Mouse (Mus musculus): Measurements from ENCODE around the gene Emd. TPM values are rescaled to one million over a fixed set of nuclear protein-coding genes. Genes with fewer than 3 reads are reported as not detected.
"Not testable (repeated sequence)": the region's sequence is repeated elsewhere in the genome, so short reads cannot be mapped to it uniquely, and the experiment has no call there.

The Emd gene
- polyA plus RNA-seq (2015; fragmentation: Nextera tagmentation; extraction: Ambion mirVana) = 17.7 and 18.1 TPM in 2 replicates

GRCm38 (mm10) chrX:74254153-74254887, at the start of gene Emd:
Gene Emd, plus strand, starts transcription at chrX:74254687.
- Histone ChIP-seq H3K4me2 (replicated peaks) (peak within 1 kb of the TSS; percentile 63), H3K36me3 (0 out of 2 replicates have a peak, but pooled peaks cover 3% of the 10 kb centered on the region), H3K27ac (replicated peaks) (peak within 1 kb of the TSS; percentile 92), H3K4me1 (peaks cover 14% of the 10 kb centered on the region), H3K9ac (replicated peaks) (peak within 1 kb of the TSS; percentile 73), H3K9me3 (no peaks in the 10 kb centered on the region), H3K4me3 (peak within 1 kb of the TSS; percentile 58), H3K27me3 (no peaks in the 10 kb centered on the region)
- 24% methylated on average over 39 of the region's 39 CpGs for WGBS
- ATAC-seq (replicated peaks) = peak; percentile 97

GRCm38 (mm10) chrX:74218496-74218895, 36.0 kb upstream of the Emd start:
- Histone ChIP-seq H3K4me1 (no peaks in the 10 kb centered on the region), H3K4me2 (replicated peaks) (no peak overlapping the region), H3K4me3 (no peak overlapping the region), H3K9ac (replicated peaks) (no peak overlapping the region), H3K36me3 (peaks cover 13% of the 10 kb centered on the region), H3K27ac (replicated peaks) (no peak overlapping the region), H3K9me3 (no peaks in the 10 kb centered on the region), H3K27me3 (no peaks in the 10 kb centered on the region)
- ATAC-seq (replicated peaks) = no peak
- WGBS = 90% methylated on average over 4 of the region's 4 CpGs

- H3K4me1 ChIP-seq = no peaks in the 10 kb centered on the region
- no peak overlapping the region for H3K27ac ChIP-seq (replicated peaks)
- no peak overlapping the region for H3K4me2 ChIP-seq (replicated peaks)
- H3K4me3 ChIP-seq = no peak overlapping the region
- no peaks in the 10 kb centered on the region for H3K9me3 ChIP-seq
- H3K9ac ChIP-seq (replicated peaks) = no peak overlapping the region
- WGBS = 66% methylated on average over 13 of the region's 13 CpGs
- H3K36me3 ChIP-seq = peaks cover 19% of the 10 kb centered on the region
- ATAC-seq (replicated peaks) = no peak
- no peaks in the 10 kb centered on the region for H3K27me3 ChIP-seq
Measured at GRCm38 (mm10) chrX:74219449-74219848, 35.0 kb upstream of the Emd start.

GRCm38 (mm10) chrX:74220099-74220498, 34.4 kb upstream of the Emd start:
- H3K27ac ChIP-seq (replicated peaks); ATAC-seq (replicated peaks); H3K9ac ChIP-seq (replicated peaks); H3K4me3 ChIP-seq; H3K9me3 ChIP-seq; H3K4me2 ChIP-seq (replicated peaks); H3K4me1 ChIP-seq; H3K27me3 ChIP-seq: not testable (repeated sequence)
- 47% methylated on average over 1 of the region's 1 CpGs for WGBS
- H3K36me3 ChIP-seq = peaks cover 25% of the 10 kb centered on the region

GRCm38 (mm10) chrX:74230038-74230437, 24.4 kb upstream of the Emd start:
- H3K9ac ChIP-seq (replicated peaks) = no peak overlapping the region
- H3K4me1 ChIP-seq = no peaks in the 10 kb centered on the region
- WGBS = 67% methylated on average over 1 of the region's 1 CpGs
- no peak for ATAC-seq (replicated peaks)
- no peaks in the 10 kb centered on the region for H3K9me3 ChIP-seq
- H3K4me2 ChIP-seq (replicated peaks) = no peak overlapping the region
- no peak overlapping the region for H3K4me3 ChIP-seq
- H3K27ac ChIP-seq (replicated peaks) = no peak overlapping the region
- H3K27me3 ChIP-seq = no peaks in the 10 kb centered on the region
- peaks cover 96% of the 10 kb centered on the region for H3K36me3 ChIP-seq

- no peak overlapping the region for H3K4me2 ChIP-seq (replicated peaks)
- 94% methylated on average over 5 of the region's 5 CpGs for WGBS
- H3K4me3 ChIP-seq = no peak overlapping the region
Measured at GRCm38 (mm10) chrX:74233196-74233595, 21.3 kb upstream of the Emd start.

GRCm38 (mm10) chrX:74240332-74240731, 14.2 kb upstream of the Emd start:
- Histone ChIP-seq H3K4me3 (no peak overlapping the region), H3K27me3 (no peaks in the 10 kb centered on the region), H3K4me2 (replicated peaks) (no peak overlapping the region), H3K36me3 (peaks cover 67% of the 10 kb centered on the region), H3K9ac (replicated peaks) (no peak overlapping the region), H3K27ac (replicated peaks) (no peak overlapping the region), H3K9me3 (no peaks in the 10 kb centered on the region), H3K4me1 (peaks cover 16% of the 10 kb centered on the region)
- ATAC-seq (replicated peaks) = no peak
- WGBS = 94% methylated on average over 4 of the region's 4 CpGs

More at GRCm38 (mm10) chrX:74233196-74233595, 21.3 kb upstream of the Emd start:
- Histone ChIP-seq H3K9me3 (no peaks in the 10 kb centered on the region), H3K36me3 (peaks cover 87% of the 10 kb centered on the region), H3K4me1 (no peaks in the 10 kb centered on the region), H3K27me3 (no peaks in the 10 kb centered on the region), H3K27ac (replicated peaks) (no peak overlapping the region), H3K9ac (replicated peaks) (no peak overlapping the region)
- no peak for ATAC-seq (replicated peaks)

GRCm38 (mm10) chrX:74243396-74243795, 11.1 kb upstream of the Emd start:
- WGBS = 88% methylated on average over 2 of the region's 2 CpGs
- Histone ChIP-seq H3K4me3 (peak overlapping the region; percentile 62), H3K27me3 (no peaks in the 10 kb centered on the region), H3K4me2 (replicated peaks) (peak overlapping the region; percentile 56), H3K36me3 (peaks cover 45% of the 10 kb centered on the region), H3K9ac (replicated peaks) (no peak overlapping the region), H3K27ac (replicated peaks) (no peak overlapping the region), H3K9me3 (no peaks in the 10 kb centered on the region), H3K4me1 (peaks cover 16% of the 10 kb centered on the region)
- no peak for ATAC-seq (replicated peaks)

GRCm38 (mm10) chrX:74243807-74244206, 10.7 kb upstream of the Emd start:
- Histone ChIP-seq H3K36me3 (peaks cover 41% of the 10 kb centered on the region), H3K4me3 (peak overlapping the region; percentile 62), H3K27ac (replicated peaks) (peak overlapping the region; percentile 92; the same call in 1 of the 2 replicates), H3K9me3 (no peaks in the 10 kb centered on the region), H3K27me3 (no peaks in the 10 kb centered on the region), H3K4me1 (peaks cover 16% of the 10 kb centered on the region), H3K9ac (replicated peaks) (peak overlapping the region; percentile 69), H3K4me2 (replicated peaks) (peak overlapping the region; percentile 56)
- 50% methylated on average over 3 of the region's 3 CpGs for WGBS
- ATAC-seq (replicated peaks) = no peak

- peaks cover 33% of the 10 kb centered on the region for H3K36me3 ChIP-seq
- 37% methylated on average over 3 of the region's 3 CpGs for WGBS
- peak overlapping the region; percentile 92 for H3K27ac ChIP-seq (replicated peaks)
- peak overlapping the region; percentile 69 for H3K9ac ChIP-seq (replicated peaks)
- H3K4me2 ChIP-seq (replicated peaks) = peak overlapping the region; percentile 56
- ATAC-seq (replicated peaks) = peak; percentile 42
- peak overlapping the region; percentile 62 for H3K4me3 ChIP-seq
- no peaks in the 10 kb centered on the region for H3K27me3 ChIP-seq
- H3K9me3 ChIP-seq = no peaks in the 10 kb centered on the region
- peaks cover 16% of the 10 kb centered on the region for H3K4me1 ChIP-seq
Measured at GRCm38 (mm10) chrX:74244614-74245083, 9.8 kb upstream of the Emd start.

- ATAC-seq (replicated peaks) = no peak
- H3K4me3 ChIP-seq = peak overlapping the region; percentile 62
- WGBS = 40% methylated on average over 1 of the region's 1 CpGs
- H3K4me2 ChIP-seq (replicated peaks) = peak overlapping the region; percentile 56
- H3K36me3 ChIP-seq = peaks cover 28% of the 10 kb centered on the region
- H3K4me1 ChIP-seq = peaks cover 16% of the 10 kb centered on the region
- peak overlapping the region; percentile 69 for H3K9ac ChIP-seq (replicated peaks)
- no peaks in the 10 kb centered on the region for H3K9me3 ChIP-seq
- peak overlapping the region; percentile 92 for H3K27ac ChIP-seq (replicated peaks)
- no peaks in the 10 kb centered on the region for H3K27me3 ChIP-seq
Measured at GRCm38 (mm10) chrX:74245107-74245506, 9.4 kb upstream of the Emd start.

- H3K9me3 ChIP-seq = no peaks in the 10 kb centered on the region
- ATAC-seq (replicated peaks) = peak; percentile 46
- H3K9ac ChIP-seq (replicated peaks) = peak overlapping the region; percentile 69
- H3K4me1 ChIP-seq = peaks cover 16% of the 10 kb centered on the region
- H3K4me3 ChIP-seq = peak overlapping the region; percentile 62
- no peaks in the 10 kb centered on the region for H3K27me3 ChIP-seq
- H3K4me2 ChIP-seq (replicated peaks) = peak overlapping the region; percentile 56
- peaks cover 23% of the 10 kb centered on the region for H3K36me3 ChIP-seq
- peak overlapping the region; percentile 92 for H3K27ac ChIP-seq (replicated peaks)
- WGBS = 26% methylated on average over 21 of the region's 21 CpGs
Measured at GRCm38 (mm10) chrX:74245687-74246086, 8.8 kb upstream of the Emd start.
